Mouse (Mus musculus): ENCODE data around the gene 6030408B16Rik. TPM values are rescaled to one million over a fixed set of nuclear protein-coding genes. Genes with fewer than 3 reads are reported as not detected.

6030408B16Rik gene
- polyA plus RNA-seq, 1 experiment from 2014 or later: 4.4 TPM

DNA sequence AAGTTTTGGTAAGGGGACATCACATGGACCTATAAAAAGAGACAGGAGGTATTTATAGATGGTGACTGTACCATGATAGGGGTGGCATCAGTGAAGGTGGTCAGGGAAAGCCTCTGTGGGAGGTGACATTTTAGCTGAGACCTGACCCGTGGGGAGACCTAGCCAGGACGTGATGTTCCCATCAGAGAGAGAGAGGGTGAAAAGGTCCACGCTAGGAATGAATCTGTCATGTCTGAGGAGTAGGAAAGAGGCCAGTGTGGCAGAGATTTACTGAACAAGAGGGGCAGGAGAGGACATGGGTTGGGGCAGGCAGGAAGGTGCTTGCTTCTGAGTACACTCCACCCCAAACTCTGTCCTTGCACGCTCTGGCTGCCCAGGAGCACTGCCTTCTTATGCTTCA lies 10.8 kb downstream of the 6030408B16Rik start:
- Histone ChIP-seq H3K9ac (ENCODE audit: low read depth, low read length) (no peak overlapping the region), H3K4me1 (ENCODE audit: control insufficient read depth, insufficient read depth, low read length) (0 out of 2 replicates have a peak, but pooled peaks cover 8% of the 10 kb centered on the region), H3K4me2 (ENCODE audit: low read depth, low read length) (no peak overlapping the region), H3K4me3 (ENCODE audit: low read length) (no peak overlapping the region), H3K36me3 (ENCODE audit: control insufficient read depth, insufficient read depth, low read length) (no peaks in the 10 kb centered on the region), H3K9me3 (ENCODE audit: control insufficient read depth, low read length) (no peaks in the 10 kb centered on the region), H3K27ac (ENCODE audit: low read length) (no peak overlapping the region), H3K27me3 (replicated peaks; ENCODE audit: control insufficient read depth, insufficient read depth, low read length) (no peaks in the 10 kb centered on the region)
- WGBS: 81% methylated on average over 4 of the region's 4 CpGs
- ATAC-seq: no peak

DNA sequence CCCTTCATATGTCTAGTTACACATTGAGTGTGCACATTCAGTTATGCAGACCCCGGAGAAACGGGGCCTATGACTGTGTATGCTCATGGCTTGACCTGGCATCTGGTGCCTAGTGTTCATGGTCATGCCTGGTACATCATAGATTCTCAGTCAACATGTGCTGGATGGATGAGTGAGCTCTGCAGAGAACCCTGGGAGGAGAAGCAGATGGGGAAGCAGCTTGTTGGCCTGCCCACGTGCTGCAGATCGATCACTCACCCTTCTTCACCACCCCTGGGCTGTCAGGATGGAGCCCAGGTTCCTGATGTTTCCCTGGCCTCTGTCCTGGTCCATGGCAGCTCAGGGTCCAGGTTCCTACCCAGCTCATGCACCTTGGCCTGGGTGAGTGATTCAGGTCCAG lies 13.4 kb downstream of the 6030408B16Rik start:
- Histone ChIP-seq H3K27ac (ENCODE audit: low read length) (no peak overlapping the region), H3K4me3 (ENCODE audit: low read length) (no peak overlapping the region)
- WGBS: 85% methylated on average over 4 of the region's 4 CpGs

DNA sequence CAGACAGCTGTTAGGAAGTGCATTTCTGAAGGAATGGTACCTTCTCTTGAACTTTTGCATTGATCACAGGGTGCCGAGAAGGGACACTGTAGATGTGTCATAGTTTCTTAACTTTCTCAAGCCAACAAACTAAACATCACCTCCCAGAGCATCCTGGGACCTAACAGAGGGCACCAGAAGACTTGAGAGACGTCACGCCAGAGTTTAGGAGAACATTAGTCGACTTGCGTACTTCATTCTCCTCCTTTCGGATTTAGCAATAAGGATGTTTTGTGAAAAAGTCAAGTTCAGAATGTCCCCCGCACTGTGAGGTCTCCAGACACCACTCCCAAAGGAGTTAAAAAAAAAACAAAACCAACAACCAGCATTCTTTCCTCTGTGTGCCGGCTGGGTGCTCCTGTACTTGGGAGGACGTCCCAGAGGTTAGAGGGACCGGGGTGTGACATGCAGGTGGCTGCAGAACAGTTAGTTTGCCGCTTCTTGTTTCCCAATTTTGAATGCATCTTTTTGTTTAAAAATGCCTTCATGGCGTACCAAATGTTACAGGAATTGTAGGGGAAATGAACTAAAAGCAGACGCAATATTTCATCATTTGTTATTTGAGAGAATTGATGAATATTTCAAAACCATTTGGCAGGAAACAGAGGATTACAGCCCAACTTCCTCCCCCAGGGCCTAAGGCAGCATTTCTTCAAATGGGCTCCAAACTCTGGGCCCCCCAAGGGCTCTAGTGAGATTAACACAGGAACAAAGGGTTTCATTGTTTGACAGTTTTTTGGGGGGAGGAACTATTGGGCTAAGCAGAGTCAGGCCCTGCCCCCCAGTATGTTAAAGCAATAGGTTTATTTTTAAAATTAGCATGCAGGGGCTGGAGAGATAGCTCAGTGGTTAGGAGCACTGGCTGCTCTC lies 15.7 kb downstream of the 6030408B16Rik start:
- Histone ChIP-seq H3K27ac (ENCODE audit: low read length) (no peak overlapping the region), H3K9me3 (ENCODE audit: control insufficient read depth, low read length) (no peaks in the 10 kb centered on the region), H3K27me3 (replicated peaks; ENCODE audit: control insufficient read depth, insufficient read depth, low read length) (no peaks in the 10 kb centered on the region), H3K4me1 (ENCODE audit: control insufficient read depth, insufficient read depth, low read length) (peaks cover 6% of the 10 kb centered on the region), H3K36me3 (ENCODE audit: control insufficient read depth, insufficient read depth, low read length) (no peaks in the 10 kb centered on the region), H3K4me2 (ENCODE audit: low read depth, low read length) (no peak overlapping the region), H3K9ac (ENCODE audit: low read depth, low read length) (no peak overlapping the region), H3K4me3 (ENCODE audit: low read length) (no peak overlapping the region)
- 62% methylated on average over 13 of the region's 13 CpGs for WGBS
- ATAC-seq: no peak

More for the DNA sequence above, 13.4 kb downstream of the 6030408B16Rik start:
- no peak for ATAC-seq
- Histone ChIP-seq H3K27me3 (replicated peaks; ENCODE audit: control insufficient read depth, insufficient read depth, low read length) (no peaks in the 10 kb centered on the region), H3K36me3 (ENCODE audit: control insufficient read depth, insufficient read depth, low read length) (no peaks in the 10 kb centered on the region), H3K4me2 (ENCODE audit: low read depth, low read length) (no peak overlapping the region), H3K9ac (ENCODE audit: low read depth, low read length) (no peak overlapping the region), H3K9me3 (ENCODE audit: control insufficient read depth, low read length) (no peaks in the 10 kb centered on the region), H3K4me1 (ENCODE audit: control insufficient read depth, insufficient read depth, low read length) (peaks cover 6% of the 10 kb centered on the region)

DNA sequence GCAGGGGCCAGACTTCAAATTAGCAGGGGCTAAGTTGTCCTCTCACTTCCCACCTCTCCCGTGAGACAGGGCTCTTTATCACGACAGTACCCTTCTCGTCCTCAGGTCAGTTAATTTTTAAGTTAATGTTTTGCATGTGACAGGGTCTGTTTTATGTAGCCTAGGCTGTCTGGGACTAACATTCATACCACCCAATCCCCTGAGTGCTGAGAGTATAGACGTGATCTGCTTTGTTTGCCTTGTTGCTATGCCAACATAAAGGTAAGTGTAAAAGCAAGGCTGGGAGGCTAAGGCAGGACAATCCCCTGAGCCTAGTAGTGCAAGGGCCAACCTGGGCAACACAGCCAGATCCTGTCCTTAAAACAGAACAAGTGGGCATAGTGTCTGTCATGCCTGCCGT lies 16.5 kb downstream of the 6030408B16Rik start:
- no peaks in the 10 kb centered on the region for H3K36me3 ChIP-seq (ENCODE audit: control insufficient read depth, insufficient read depth, low read length)
- H3K4me1 ChIP-seq (ENCODE audit: control insufficient read depth, insufficient read depth, low read length): peaks cover 6% of the 10 kb centered on the region
- no peak for ATAC-seq
- no peaks in the 10 kb centered on the region for H3K27me3 ChIP-seq (replicated peaks; ENCODE audit: control insufficient read depth, insufficient read depth, low read length)
- no peak overlapping the region for H3K4me3 ChIP-seq (ENCODE audit: low read length)
- H3K27ac ChIP-seq (ENCODE audit: low read length): no peak overlapping the region
- no peak overlapping the region for H3K4me2 ChIP-seq (ENCODE audit: low read depth, low read length)
- H3K9ac ChIP-seq (ENCODE audit: low read depth, low read length): no peak overlapping the region
- 30% methylated on average over 5 of the region's 5 CpGs for WGBS
- H3K9me3 ChIP-seq (ENCODE audit: control insufficient read depth, low read length): no peaks in the 10 kb centered on the region

DNA sequence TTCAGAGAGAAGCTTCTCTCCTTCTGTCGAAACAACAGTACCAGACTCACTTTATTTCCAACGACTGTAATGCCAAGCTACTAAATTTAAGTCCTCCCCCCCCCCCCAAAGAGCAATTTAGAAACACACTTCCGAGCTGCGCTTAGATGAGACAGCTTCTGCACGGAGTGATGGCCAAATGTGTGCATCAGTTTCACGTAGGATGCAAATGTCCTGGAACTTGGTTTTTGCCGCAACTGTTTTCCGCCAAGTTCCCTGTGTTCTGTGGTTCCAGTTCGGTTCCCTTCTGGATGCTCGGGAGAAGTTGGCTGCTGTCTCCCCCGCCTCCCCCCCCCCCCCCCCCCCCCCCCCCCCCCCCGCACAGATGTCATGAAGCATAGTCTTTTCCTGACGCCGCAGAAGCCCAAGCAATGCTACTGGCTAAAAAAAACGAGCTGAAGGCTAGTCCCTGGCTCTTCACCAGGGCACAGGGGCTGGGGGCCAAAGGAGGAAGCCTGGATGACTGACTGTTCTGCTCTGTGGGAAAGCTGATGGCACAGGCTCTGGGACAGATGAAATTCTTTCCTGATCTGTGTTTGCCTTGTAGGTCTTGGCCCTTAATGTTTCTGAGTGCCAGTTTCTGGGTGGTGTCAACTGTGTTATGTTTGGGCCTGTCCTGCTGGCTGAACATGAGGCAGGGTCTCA lies 18.2 kb downstream of the 6030408B16Rik start:
- H3K36me3 ChIP-seq (ENCODE audit: control insufficient read depth, insufficient read depth, low read length): no peaks in the 10 kb centered on the region
- no peaks in the 10 kb centered on the region for H3K9me3 ChIP-seq (ENCODE audit: control insufficient read depth, low read length)
- H3K4me2 ChIP-seq (ENCODE audit: low read depth, low read length): no peak overlapping the region
- H3K4me3 ChIP-seq (ENCODE audit: low read length): no peak overlapping the region
- 50% methylated on average over 14 of the region's 15 CpGs for WGBS
- no peak overlapping the region for H3K27ac ChIP-seq (ENCODE audit: low read length)
- peaks cover 6% of the 10 kb centered on the region for H3K4me1 ChIP-seq (ENCODE audit: control insufficient read depth, insufficient read depth, low read length)
- H3K27me3 ChIP-seq (replicated peaks; ENCODE audit: control insufficient read depth, insufficient read depth, low read length): no peaks in the 10 kb centered on the region
- ATAC-seq: no peak
- no peak overlapping the region for H3K9ac ChIP-seq (ENCODE audit: low read depth, low read length)

DNA sequence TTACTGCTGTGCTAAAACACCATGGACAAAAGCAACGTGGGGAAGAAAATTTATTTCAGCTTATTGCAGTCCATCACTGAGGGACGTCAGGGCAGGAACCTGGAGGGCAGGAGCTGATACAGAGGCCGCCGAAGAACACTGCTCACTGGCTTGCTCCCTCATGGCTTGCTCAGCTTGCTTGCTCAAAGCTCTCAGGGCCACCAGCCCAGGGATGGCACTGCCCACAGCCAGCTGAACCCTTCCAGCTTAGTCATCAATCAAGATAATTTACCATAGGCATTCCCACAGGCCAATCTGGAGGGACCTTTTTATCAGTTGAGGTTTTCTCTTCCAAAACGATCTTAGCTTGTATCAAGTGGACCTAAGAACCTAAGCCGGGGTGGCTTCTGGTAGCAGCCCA lies 19.0 kb downstream of the 6030408B16Rik start:
- H3K9me3 ChIP-seq (ENCODE audit: control insufficient read depth, low read length): no peaks in the 10 kb centered on the region
- peaks cover 9% of the 10 kb centered on the region for H3K4me1 ChIP-seq (ENCODE audit: control insufficient read depth, insufficient read depth, low read length)
- H3K4me2 ChIP-seq (ENCODE audit: low read depth, low read length): no peak overlapping the region
- no peak overlapping the region for H3K9ac ChIP-seq (ENCODE audit: low read depth, low read length)
- ATAC-seq: no peak
- WGBS: 78% methylated on average over 6 of the region's 6 CpGs
- no peak overlapping the region for H3K4me3 ChIP-seq (ENCODE audit: low read length)
- no peak overlapping the region for H3K27ac ChIP-seq (ENCODE audit: low read length)
- no peaks in the 10 kb centered on the region for H3K27me3 ChIP-seq (replicated peaks; ENCODE audit: control insufficient read depth, insufficient read depth, low read length)
- no peaks in the 10 kb centered on the region for H3K36me3 ChIP-seq (ENCODE audit: control insufficient read depth, insufficient read depth, low read length)

DNA sequence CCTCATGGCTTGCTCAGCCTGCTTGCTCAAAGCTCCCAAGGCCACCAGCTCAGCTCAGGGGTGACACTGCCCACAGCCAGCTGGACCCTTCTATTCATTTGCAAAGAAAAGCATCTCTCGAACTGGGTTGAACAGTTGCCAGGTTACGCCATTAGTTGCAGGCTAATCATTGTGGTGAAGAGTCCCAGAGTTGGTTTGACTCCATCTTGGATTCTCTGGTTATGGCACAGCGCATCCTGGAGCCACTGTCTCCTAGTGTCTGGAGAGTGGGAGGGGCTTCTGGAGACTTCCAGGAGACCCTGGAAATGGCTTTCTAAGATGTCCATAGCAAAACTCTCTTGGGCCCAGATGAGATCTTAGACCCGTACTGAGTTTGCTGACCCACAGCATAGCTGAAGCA lies 22.4 kb downstream of the 6030408B16Rik start:
- H3K27me3 ChIP-seq (replicated peaks; ENCODE audit: control insufficient read depth, insufficient read depth, low read length): no peaks in the 10 kb centered on the region
- no peaks in the 10 kb centered on the region for H3K36me3 ChIP-seq (ENCODE audit: control insufficient read depth, insufficient read depth, low read length)
- H3K4me1 ChIP-seq (ENCODE audit: control insufficient read depth, insufficient read depth, low read length): peaks cover 12% of the 10 kb centered on the region
- no peak overlapping the region for H3K4me3 ChIP-seq (ENCODE audit: low read length)
- no peak overlapping the region for H3K4me2 ChIP-seq (ENCODE audit: low read depth, low read length)
- no peak for ATAC-seq
- 89% methylated on average over 4 of the region's 4 CpGs for WGBS
- no peaks in the 10 kb centered on the region for H3K9me3 ChIP-seq (ENCODE audit: control insufficient read depth, low read length)
- H3K27ac ChIP-seq (ENCODE audit: low read length): no peak overlapping the region
- no peak overlapping the region for H3K9ac ChIP-seq (ENCODE audit: low read depth, low read length)

DNA sequence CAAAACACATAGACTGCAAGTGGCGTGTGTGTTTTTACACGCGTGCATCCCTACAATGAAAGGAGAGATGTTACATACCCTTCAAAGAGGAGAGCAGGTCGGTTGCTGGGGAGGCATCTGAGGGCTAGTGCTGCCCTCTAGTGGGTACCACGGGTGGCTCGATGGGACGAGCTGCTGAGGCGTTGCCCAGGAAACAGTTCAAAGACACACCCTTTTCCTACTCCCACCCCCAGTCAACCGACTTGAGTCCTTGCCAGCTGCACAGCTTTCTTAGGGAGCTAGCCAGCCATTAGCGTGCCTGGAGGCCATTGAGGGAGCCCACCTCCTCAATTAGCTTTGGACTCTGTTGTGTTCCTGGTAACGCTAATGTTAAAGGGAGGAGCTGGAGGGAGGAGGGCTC lies 22.8 kb downstream of the 6030408B16Rik start:
- Histone ChIP-seq H3K4me1 (ENCODE audit: control insufficient read depth, insufficient read depth, low read length) (peaks cover 15% of the 10 kb centered on the region), H3K4me3 (ENCODE audit: low read length) (peak overlapping the region; percentile 42)
- ATAC-seq: peak; percentile 77

DNA sequence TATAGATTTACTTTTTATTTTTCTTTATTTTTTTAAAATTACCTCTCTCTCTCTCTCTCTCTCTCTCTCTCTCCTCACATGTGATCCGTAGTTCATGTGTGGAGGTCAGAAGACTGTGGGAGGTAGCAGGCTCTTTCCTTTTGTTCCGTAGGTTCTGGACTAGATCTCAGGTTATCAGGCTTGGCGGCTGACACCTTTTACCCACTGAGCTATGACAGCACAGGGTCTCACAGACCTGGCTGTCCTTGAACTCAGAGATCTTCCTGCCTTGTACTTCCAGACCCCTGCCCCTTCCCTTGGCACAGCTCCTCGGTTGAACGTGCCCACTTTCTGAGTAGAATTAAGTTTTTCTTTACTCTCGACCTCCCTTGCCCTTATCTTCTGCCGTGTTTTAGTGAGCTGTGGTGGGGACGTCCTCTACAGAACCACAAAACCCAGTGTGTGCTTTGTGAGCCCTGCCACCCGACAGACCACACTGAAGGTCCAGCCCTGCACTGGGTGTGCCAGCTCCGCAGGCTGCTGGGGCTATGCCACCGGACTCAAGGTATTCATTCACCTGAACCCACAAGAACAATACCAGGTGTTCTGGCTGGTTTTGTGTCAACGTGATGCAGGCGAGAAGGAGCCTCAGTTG lies 23.4 kb downstream of the 6030408B16Rik start:
- H3K27me3 ChIP-seq (replicated peaks; ENCODE audit: control insufficient read depth, insufficient read depth, low read length): no peaks in the 10 kb centered on the region
- peak overlapping the region; percentile 62 for H3K4me2 ChIP-seq (ENCODE audit: low read depth, low read length)
- peaks cover 21% of the 10 kb centered on the region for H3K4me1 ChIP-seq (ENCODE audit: control insufficient read depth, insufficient read depth, low read length)
- peak overlapping the region; percentile 42; the same call in 1 of the 2 replicates for H3K4me3 ChIP-seq (ENCODE audit: low read length)
- no peak overlapping the region for H3K27ac ChIP-seq (ENCODE audit: low read length)
- 62% methylated on average over 13 of the region's 13 CpGs for WGBS
- no peak overlapping the region for H3K9ac ChIP-seq (ENCODE audit: low read depth, low read length)
- no peaks in the 10 kb centered on the region for H3K36me3 ChIP-seq (ENCODE audit: control insufficient read depth, insufficient read depth, low read length)
- ATAC-seq: no peak
- H3K9me3 ChIP-seq (ENCODE audit: control insufficient read depth, low read length): no peaks in the 10 kb centered on the region

More for the DNA sequence above, 22.8 kb downstream of the 6030408B16Rik start:
- Histone ChIP-seq H3K4me2 (ENCODE audit: low read depth, low read length) (peak overlapping the region; percentile 62), H3K9ac (ENCODE audit: low read depth, low read length) (0 out of 2 replicates have a peak overlapping the region, but pooled peaks have one; percentile 38), H3K9me3 (ENCODE audit: control insufficient read depth, low read length) (no peaks in the 10 kb centered on the region), H3K27ac (ENCODE audit: low read length) (no peak overlapping the region), H3K36me3 (ENCODE audit: control insufficient read depth, insufficient read depth, low read length) (no peaks in the 10 kb centered on the region), H3K27me3 (replicated peaks; ENCODE audit: control insufficient read depth, insufficient read depth, low read length) (no peaks in the 10 kb centered on the region)
- WGBS: under 1% methylated on average over 11 of the region's 11 CpGs
